Mouse (Mus musculus): ENCODE data around the gene Syne2.

DNA sequence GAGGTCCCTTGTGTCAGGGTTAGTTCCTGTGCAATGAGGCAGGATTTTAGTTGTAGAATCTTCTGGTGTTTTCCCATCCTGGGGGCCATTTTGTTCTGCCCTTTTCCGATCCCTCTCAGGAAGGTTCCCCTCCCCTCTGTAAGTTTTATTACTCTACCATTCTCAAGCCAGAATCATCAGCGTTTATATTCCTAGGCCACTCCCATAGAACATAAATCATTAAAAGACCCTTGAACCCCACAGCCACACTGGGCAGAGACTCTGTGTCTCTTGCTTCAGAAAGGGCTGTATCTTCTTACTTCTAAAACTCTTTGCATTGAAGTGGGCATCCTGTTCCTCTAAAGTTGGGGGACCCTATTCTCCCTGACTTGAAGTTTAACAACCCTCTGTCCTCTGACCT lies 180.5 kb downstream of the Syne2 start:
- no peak for TF ChIP-seq CTCF (IDR thresholded peaks at IDR 0.05; ENCODE audit: low read depth, low read length)
- no peak for TF ChIP-seq POLR2A (IDR thresholded peaks at IDR 0.05; ENCODE audit: insufficient read depth, low read length)
- TF ChIP-seq EP300 (IDR thresholded peaks at IDR 0.05; ENCODE audit: insufficient read depth, low read depth, low read length): no peak

Measured in ES-Bruce4 (cell line).